Mouse (Mus musculus) hindbrain, embryonic 14.5 days (tissue): ENCODE results near the gene Car11. TPM values are rescaled to one million over a fixed set of nuclear protein-coding genes. Genes with fewer than 3 reads are reported as not detected.

ENCODE experiments used
- ATAC-seq: fragments of 200-750 bp; cut with Nextera tagmentation; 2 replicates; pipeline ENCODE4 v1.8.0; 2017; ENCODE audit warnings: moderate number of reproducible peaks, mild to moderate bottlenecking, moderate TSS enrichment, moderate library complexity; ENCODE audit not compliant: low FRiP score
- DNase-seq: peaks from one replicate; pipeline ENCODE4 v3.0.0-alpha.2; 2015; ENCODE audit warnings: low spot score
- H3K27ac ChIP-seq: fragments of 300-500 bp; sonication (generic); 2 replicates; pipeline ENCODE4 v1.5.1; 2014; ENCODE audit warnings: mild to moderate bottlenecking, moderate library complexity
- H3K27me3 ChIP-seq: fragments of 300-500 bp; sonication (generic); 2 replicates; pipeline ENCODE4 v1.6.1; 2014; ENCODE audit warnings: mild to moderate bottlenecking, low read length, mixed read lengths; ENCODE audit not compliant: control insufficient read depth, insufficient read depth
- H3K36me3 ChIP-seq: fragments of 300-500 bp; sonication (generic); replicated peaks from 2 replicates; pipeline ENCODE4 v1.6.1; 2014; ENCODE audit not compliant: control insufficient read depth, insufficient read depth
- H3K4me1 ChIP-seq: fragments of 300-500 bp; sonication (generic); replicated peaks from 2 replicates; pipeline ENCODE4 v1.6.1; 2014; ENCODE audit warnings: antibody characterized with exemption, low read length, mixed read lengths; ENCODE audit not compliant: control insufficient read depth, insufficient read depth
- H3K4me2 ChIP-seq: fragments of 300-500 bp; sonication (generic); replicated peaks from 2 replicates; pipeline ENCODE4 v1.6.1; 2014; ENCODE audit warnings: mild to moderate bottlenecking, moderate library complexity
- H3K4me3 ChIP-seq: fragments of 300-500 bp; sonication (generic); replicated peaks from 2 replicates; pipeline ENCODE4 v1.5.1; 2014; ENCODE audit warnings: mild to moderate bottlenecking, low read length
- H3K9ac ChIP-seq: fragments of 300-500 bp; sonication (generic); 2 replicates; pipeline ENCODE4 v1.6.1; 2014
- H3K9me3 ChIP-seq: fragments of 300-500 bp; sonication (generic); 2 replicates; pipeline ENCODE4 v1.6.1; 2016; ENCODE audit warnings: low read length; ENCODE audit not compliant: control insufficient read depth
- WGBS: fragments of 180-500 bp; shearing (Covaris S2); extraction: QIAGEN DNeasy Blood & Tissue Kit; methylation state at CpG from one replicate; pipeline ENCODE4 v1.1.7; 2014; 5-methylcytosine and 5-hydroxymethylcytosine counted together
- polyA plus RNA-seq: library from polyadenylated mRNA; unstranded; fragments of >200 nt; fragmentation: Nextera tagmentation; extraction: Ambion mirVana; gene quantifications from 2 replicates; pipeline ENCODE4 v1.2.1, GENCODE M21; 2014

Gene Car11
- polyA plus RNA-seq, 1 experiment from 2014 or later = 28.2 TPM

- Histone ChIP-seq H3K36me3 (peaks cover 67% of the 10 kb centered on the region), H3K4me3 (no peak within 1 kb of the TSS), H3K4me1 (no peaks in the 10 kb centered on the region), H3K4me2 (no peak within 1 kb of the TSS), H3K9ac (no peak within 1 kb of the TSS), H3K9me3 (no peaks in the 10 kb centered on the region), H3K27ac (no peak within 1 kb of the TSS), H3K27me3 (no peaks in the 10 kb centered on the region)
- 92% methylated on average over 11 of the region's 11 CpGs for WGBS
- DNase-seq = no peak
- ATAC-seq = no peak
These were observed 26.1 kb downstream of the Car11 start, which contains the start of gene Spaca4 for GRCm38 (mm10) chr7:45725713-45726112. Gene Spaca4, minus strand, starts transcription at chr7:45725813.

- H3K27me3 ChIP-seq = no peaks in the 10 kb centered on the region
- no peak overlapping the region for H3K4me2 ChIP-seq
- ATAC-seq (no peak), DNase-seq (no peak)
- WGBS = 95% methylated on average over 10 of the region's 10 CpGs
- H3K9ac ChIP-seq = no peak overlapping the region
- peaks cover 60% of the 10 kb centered on the region for H3K36me3 ChIP-seq
- no peak overlapping the region for H3K4me3 ChIP-seq
- H3K9me3 ChIP-seq = no peaks in the 10 kb centered on the region
- no peak overlapping the region for H3K27ac ChIP-seq
- no peaks in the 10 kb centered on the region for H3K4me1 ChIP-seq
These were observed 26.8 kb downstream of the Car11 start for GRCm38 (mm10) chr7:45726419-45726818.

DNA sequence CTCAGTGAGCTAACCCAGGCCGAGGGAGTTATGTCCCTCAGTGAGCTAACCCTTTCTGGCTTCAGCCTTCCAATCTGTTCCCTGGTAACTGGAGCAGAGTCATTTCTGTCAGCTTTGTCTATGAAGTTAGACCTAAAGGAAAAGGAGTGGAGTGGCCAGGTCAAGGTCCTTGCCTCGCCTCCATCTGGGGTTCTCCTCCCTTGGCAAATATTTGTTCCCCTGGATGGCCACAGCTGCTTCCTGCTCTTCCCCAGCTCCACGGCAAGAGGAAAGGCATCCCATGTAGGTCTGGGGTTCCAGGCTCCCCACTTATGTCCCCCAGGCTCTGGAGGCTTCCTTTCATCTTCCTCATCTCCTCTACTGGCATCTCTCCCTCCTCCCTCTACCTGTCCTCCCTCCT is 28.0 kb downstream of the Car11 start:
- Histone ChIP-seq H3K9ac (no peak overlapping the region), H3K27me3 (no peaks in the 10 kb centered on the region), H3K4me1 (no peaks in the 10 kb centered on the region), H3K27ac (no peak overlapping the region), H3K4me2 (no peak overlapping the region), H3K4me3 (no peak overlapping the region), H3K36me3 (peaks cover 48% of the 10 kb centered on the region), H3K9me3 (no peaks in the 10 kb centered on the region)
- ATAC-seq (no peak), DNase-seq (no peak)
- 86% methylated on average over 3 of the region's 3 CpGs for WGBS

GRCm38 (mm10) chr7:45730727-45731431 is 31.2 kb downstream of the Car11 start:
- Histone ChIP-seq H3K27ac (no peak overlapping the region), H3K9ac (no peak overlapping the region), H3K4me3 (no peak overlapping the region), H3K4me1 (no peaks in the 10 kb centered on the region), H3K9me3 (no peaks in the 10 kb centered on the region), H3K4me2 (no peak overlapping the region), H3K36me3 (peaks cover 17% of the 10 kb centered on the region), H3K27me3 (no peaks in the 10 kb centered on the region)
- DNase-seq = no peak
- no peak for ATAC-seq
- WGBS = 18% methylated on average over 16 of the region's 16 CpGs

DNA sequence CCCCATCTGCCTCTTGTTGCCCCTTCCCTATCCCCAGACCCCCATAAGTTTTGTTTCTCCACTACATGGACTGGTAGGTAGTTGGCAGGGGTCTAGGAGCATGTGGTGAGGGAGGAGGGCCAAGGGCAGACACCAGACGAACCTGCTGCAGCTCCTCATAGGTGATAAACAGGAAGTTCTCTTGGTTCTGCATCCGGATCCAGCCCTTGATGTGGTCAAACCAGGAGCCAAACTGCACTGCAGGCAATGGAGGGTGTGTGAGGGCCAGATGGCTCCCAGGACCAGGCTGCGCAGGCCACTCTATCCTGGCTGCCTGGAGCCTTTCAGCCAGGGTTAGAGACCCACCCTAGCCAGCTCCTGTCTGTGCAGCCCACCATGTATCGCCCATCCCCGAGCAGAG is 33.8 kb downstream of the Car11 start:
- H3K4me1 ChIP-seq = no peaks in the 10 kb centered on the region
- no peaks in the 10 kb centered on the region for H3K27me3 ChIP-seq
- DNase-seq (no peak), ATAC-seq (no peak)
- H3K36me3 ChIP-seq = no peaks in the 10 kb centered on the region; the same call in 1 of the 2 replicates
- H3K4me2 ChIP-seq = no peak overlapping the region
- H3K4me3 ChIP-seq = no peak overlapping the region
- no peak overlapping the region for H3K27ac ChIP-seq
- H3K9me3 ChIP-seq = no peaks in the 10 kb centered on the region
- no peak overlapping the region for H3K9ac ChIP-seq
- WGBS = 85% methylated on average over 5 of the region's 5 CpGs

GRCm38 (mm10) chr7:45739162-45739763 is 39.6 kb downstream of the Car11 start:
- peak; percentile 82; the same call in 1 of the 2 replicates for ATAC-seq
- Histone ChIP-seq H3K36me3 (no peaks in the 10 kb centered on the region), H3K9ac (no peak overlapping the region), H3K4me1 (no peaks in the 10 kb centered on the region), H3K4me3 (no peak overlapping the region), H3K27me3 (no peaks in the 10 kb centered on the region), H3K9me3 (no peaks in the 10 kb centered on the region), H3K4me2 (no peak overlapping the region), H3K27ac (no peak overlapping the region)
- 6% methylated on average over 9 of the region's 9 CpGs for WGBS
- DNase-seq = peak; percentile 88

- H3K36me3 ChIP-seq = no peaks in the 10 kb centered on the region
- DNase-seq = no peak
- H3K4me2 ChIP-seq = no peak overlapping the region
- no peak overlapping the region for H3K9ac ChIP-seq
- 67% methylated on average over 10 of the region's 10 CpGs for WGBS
- H3K4me3 ChIP-seq = no peak overlapping the region
- H3K9me3 ChIP-seq = no peaks in the 10 kb centered on the region
- H3K27me3 ChIP-seq = no peaks in the 10 kb centered on the region
- ATAC-seq = no peak
- no peak overlapping the region for H3K27ac ChIP-seq
- H3K4me1 ChIP-seq = no peaks in the 10 kb centered on the region
These were observed 40.2 kb downstream of the Car11 start for GRCm38 (mm10) chr7:45739820-45740219.

DNA sequence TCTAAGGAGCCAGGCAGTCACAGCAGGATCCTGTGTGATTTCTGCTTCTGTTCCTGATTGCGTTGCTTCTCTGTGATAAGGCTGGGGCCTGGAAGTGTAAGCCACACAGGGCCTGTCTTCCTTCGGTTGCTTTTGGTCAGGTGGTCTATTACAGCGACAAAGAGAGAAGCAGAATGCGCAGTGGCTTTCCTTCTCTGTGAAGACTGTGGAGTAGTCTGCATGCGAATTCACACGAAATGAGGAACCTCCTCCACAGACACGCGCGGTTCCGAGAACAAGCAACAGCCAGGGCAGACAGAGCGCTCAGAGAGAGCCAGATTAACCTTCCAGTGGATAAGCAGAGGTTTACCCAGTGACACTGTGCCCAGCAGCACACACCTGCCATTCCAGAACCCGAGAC is 41.7 kb downstream of the Car11 start:
- WGBS = 84% methylated on average over 12 of the region's 12 CpGs
- ATAC-seq = no peak
- no peak overlapping the region for H3K4me2 ChIP-seq

GRCm38 (mm10) chr7:45741777-45742176 is 42.1 kb downstream of the Car11 start:
- no peaks in the 10 kb centered on the region for H3K27me3 ChIP-seq
- no peak overlapping the region; the same call in 1 of the 2 replicates for H3K9ac ChIP-seq
- no peaks in the 10 kb centered on the region for H3K36me3 ChIP-seq
- ATAC-seq (no peak), DNase-seq (no peak)
- H3K4me2 ChIP-seq = peak overlapping the region; percentile 18; the same call in 1 of the 2 replicates
- 37% methylated on average over 11 of the region's 11 CpGs for WGBS
- H3K4me1 ChIP-seq = no peaks in the 10 kb centered on the region
- no peak overlapping the region for H3K27ac ChIP-seq
- H3K9me3 ChIP-seq = no peaks in the 10 kb centered on the region
- H3K4me3 ChIP-seq = no peak overlapping the region

More for the DNA sequence above, 41.7 kb downstream of the Car11 start:
- no peak for DNase-seq
- no peaks in the 10 kb centered on the region for H3K27me3 ChIP-seq
- H3K4me3 ChIP-seq = no peak overlapping the region
- H3K4me1 ChIP-seq = no peaks in the 10 kb centered on the region
- no peaks in the 10 kb centered on the region for H3K9me3 ChIP-seq
- no peak overlapping the region for H3K27ac ChIP-seq
- no peak overlapping the region for H3K9ac ChIP-seq
- H3K36me3 ChIP-seq = no peaks in the 10 kb centered on the region
